Mouse (Mus musculus) G1E-ER4 (cell line): Measurements from ENCODE around the gene 4930469K13Rik. TPM values are rescaled to one million over a fixed set of nuclear protein-coding genes. Genes with fewer than 3 reads are reported as not detected.
A peak's percentile ranks its signal among the peaks of the same experiment; 100 is the strongest.

ENCODE experiments used
- GATA1 ChIP-seq: IDR thresholded peaks from one replicate; pipeline ENCODE4 v1.8.0; 2012; ENCODE audit warnings: low read length, inconsistent platforms
- polyA plus RNA-seq: library from polyadenylated mRNA; stranded (reverse); fragments of >175 nt; gene quantifications from 2 replicates; pipeline ENCODE4 v1.2.3, GENCODE M21; 2012

The 4930469K13Rik gene
- polyA plus RNA-seq, 1 experiment: not detected

GRCm38 (mm10) chr11:34087064-34087463 is 11.3 kb downstream of the 4930469K13Rik start:
- no peak for TF ChIP-seq GATA1

- no peak for TF ChIP-seq GATA1
Observed at GRCm38 (mm10) chr11:34086164-34086751, 12.1 kb downstream of the 4930469K13Rik start.

DNA sequence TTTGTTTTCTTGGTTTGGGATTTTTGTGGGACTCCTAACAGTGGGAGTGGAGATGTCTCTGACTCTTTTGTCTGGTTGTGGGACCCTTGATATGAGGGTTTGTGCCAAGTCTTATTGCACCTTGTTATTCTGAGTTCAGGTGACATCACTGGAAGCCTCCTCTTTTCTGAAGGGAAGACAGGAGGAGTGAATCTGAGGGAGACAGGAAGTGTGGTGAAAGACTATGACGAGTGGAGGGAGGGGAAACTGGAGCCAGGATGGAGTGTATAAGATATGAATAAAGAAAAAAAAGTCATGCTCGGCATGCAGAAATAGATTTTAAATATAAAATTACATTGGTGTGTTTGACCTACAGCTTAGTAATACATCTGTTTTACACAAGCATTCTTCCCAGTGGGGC is 13.7 kb downstream of the 4930469K13Rik start:
- TF ChIP-seq GATA1: no peak

GRCm38 (mm10) chr11:34083795-34084194 is 14.6 kb downstream of the 4930469K13Rik start:
- TF ChIP-seq GATA1: no peak

DNA sequence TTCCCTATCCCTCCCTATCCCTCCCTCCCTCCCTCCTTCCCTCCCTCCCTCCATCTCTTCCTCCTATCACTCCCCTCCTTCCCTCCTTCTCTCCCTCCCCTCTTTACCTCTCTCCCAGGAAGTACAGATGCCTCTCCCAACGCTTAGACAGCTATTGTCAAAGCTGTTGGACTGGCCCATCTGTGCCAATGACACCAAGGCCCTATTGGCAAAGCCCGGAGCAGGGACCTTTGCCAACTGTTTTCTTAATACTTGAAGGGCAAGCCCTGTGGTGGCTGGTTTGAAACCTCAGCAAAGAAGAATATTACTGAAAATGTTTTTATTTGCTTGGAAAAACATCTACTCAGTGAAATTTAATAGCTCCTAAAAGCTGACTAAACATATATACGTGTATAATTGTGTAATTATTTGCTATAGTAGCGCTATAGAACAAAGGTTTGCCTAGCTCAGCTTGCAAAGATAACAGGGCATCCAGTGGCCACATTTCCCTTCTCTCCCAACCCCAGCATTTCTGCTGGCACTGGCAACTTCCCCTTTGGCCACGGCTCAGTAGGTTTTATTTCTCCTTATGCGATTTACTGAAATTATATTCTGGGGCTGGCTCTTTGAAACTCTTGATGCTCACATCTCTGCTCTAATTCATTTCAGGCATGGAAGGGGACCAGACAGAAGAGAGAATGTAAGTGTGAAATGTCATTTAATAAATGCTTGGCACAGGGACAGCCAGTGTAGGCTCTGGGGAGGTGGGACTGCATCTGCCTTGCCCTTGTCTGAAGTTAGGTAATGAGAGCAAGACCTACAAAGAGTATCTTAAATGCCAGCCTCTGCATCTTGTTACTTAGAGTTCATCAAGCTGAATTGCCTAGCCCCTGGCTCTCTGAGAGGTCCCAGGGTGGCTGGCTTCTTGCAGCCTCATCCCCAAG is 18.6 kb downstream of the 4930469K13Rik start:
- no peak for TF ChIP-seq GATA1

GRCm38 (mm10) chr11:34078581-34078980 is 19.8 kb downstream of the 4930469K13Rik start:
- no peak for TF ChIP-seq GATA1

DNA sequence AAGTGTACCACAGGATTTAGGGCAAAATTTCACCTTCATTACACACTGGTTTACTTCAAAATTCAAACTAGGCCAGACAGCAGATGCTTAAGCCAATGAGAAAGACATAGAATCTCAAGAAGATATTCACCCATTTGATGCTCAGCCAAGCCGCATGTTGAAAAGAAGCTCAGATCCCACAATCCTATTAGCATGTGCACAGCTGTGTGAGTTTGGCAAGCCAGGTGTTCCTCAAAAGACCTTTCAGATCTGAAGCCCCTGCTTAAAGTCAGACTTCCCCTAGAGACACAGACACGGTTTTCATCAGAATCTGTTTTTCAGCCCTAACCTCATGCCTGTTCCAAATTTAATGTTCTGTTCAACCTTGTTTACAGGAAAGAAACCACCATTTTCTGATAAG is 20.5 kb downstream of the 4930469K13Rik start:
- TF ChIP-seq GATA1: no peak

- no peak for TF ChIP-seq GATA1
Observed at GRCm38 (mm10) chr11:34073776-34074175, 24.6 kb downstream of the 4930469K13Rik start.

- no peak for TF ChIP-seq GATA1
Observed at GRCm38 (mm10) chr11:34072309-34072708, 26.0 kb downstream of the 4930469K13Rik start.

GRCm38 (mm10) chr11:34070596-34070995 is 27.8 kb downstream of the 4930469K13Rik start:
- no peak for TF ChIP-seq GATA1

GRCm38 (mm10) chr11:34063702-34064485 is 34.5 kb downstream of the 4930469K13Rik start:
- TF ChIP-seq GATA1: no peak

DNA sequence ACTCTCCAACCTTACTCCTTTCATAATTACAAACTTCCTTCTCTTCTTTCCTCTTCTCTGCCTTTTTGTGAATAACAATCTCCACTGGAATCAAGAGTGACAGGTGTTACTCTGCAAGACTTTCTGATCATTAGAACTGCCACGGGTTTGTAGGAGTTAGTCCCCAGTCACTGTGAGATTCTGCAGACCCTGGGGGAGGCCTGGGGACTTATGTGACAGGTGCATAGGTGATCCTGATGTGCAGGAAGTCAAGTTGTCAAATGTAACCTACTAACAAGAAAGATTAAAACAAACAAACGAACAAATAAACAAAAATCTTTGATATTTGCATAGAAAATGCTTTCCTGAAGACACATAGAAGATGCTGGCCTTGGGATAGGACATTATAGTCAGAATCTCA is 35.1 kb downstream of the 4930469K13Rik start:
- TF ChIP-seq GATA1: no peak

DNA sequence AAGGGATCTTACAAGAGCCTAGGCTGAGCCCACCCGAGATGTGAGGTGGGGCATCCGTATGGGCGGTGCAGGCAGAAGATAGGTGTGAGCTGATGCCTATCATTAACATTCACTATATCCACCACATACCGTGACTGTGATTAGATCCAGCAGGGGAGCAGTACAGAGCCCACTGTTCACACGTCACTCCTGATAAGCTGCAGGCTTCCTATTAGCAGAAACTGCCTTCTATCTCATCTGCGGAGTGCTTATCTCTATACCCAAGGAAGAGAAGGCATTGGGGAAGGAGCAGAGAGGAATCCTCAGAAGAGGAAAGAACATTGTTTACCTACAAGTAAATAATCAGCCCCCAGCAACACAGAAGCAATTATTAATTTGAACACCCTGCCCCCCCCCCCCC is 36.6 kb downstream of the 4930469K13Rik start:
- TF ChIP-seq GATA1: peak; percentile 80

DNA sequence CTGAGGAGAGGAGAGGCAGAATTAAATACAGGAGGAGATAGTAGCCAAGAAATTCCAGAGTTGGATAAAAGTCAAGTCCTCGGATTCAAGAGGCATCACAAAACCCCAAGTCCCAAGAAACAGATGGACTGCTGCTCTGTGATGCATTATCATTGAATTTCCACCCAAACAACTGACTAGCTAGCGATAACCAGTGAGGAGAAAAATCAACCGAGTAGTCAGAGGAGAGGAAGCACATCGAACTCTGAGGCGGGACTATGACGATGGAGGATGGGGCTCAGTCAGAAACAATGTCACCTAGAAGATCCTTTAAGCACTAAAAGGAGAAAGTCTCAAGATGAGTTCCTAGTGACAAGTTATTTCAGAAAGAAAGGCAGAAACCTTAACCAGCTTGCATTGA is 39.4 kb downstream of the 4930469K13Rik start:
- TF ChIP-seq GATA1: no peak

DNA sequence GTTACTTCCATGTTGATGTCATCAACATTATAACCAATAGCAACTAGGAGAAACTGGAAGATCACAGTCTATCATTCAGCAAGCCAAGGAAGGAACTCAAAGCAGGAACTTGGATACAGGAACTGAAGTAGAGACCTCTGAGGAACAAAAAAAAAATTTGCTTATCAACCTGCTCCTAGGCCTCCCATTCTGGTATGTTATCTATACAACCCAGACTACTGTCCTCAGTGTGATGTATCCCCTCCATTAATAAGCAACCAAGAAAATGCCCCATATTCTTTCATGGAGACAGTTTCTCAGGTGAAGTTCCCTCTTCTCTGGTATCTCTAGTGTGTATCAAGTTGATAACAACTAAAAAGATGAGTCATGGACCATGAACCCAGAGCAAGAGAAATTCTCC is 40.0 kb downstream of the 4930469K13Rik start:
- peak; percentile 39 for TF ChIP-seq GATA1

- TF ChIP-seq GATA1: no peak
Observed at GRCm38 (mm10) chr11:34056715-34057114, 41.6 kb downstream of the 4930469K13Rik start.
